Mouse (Mus musculus): ENCODE results near the gene BC028528. TPM values are rescaled to one million over a fixed set of nuclear protein-coding genes. Genes with fewer than 3 reads are reported as not detected.
"Not testable (repeated sequence)": the region's sequence is repeated elsewhere in the genome, so short reads cannot be mapped to it uniquely, and the experiment has no call there.

The BC028528 gene
- polyA plus RNA-seq, 1 experiment from 2014 or later = 38.1 TPM

DNA sequence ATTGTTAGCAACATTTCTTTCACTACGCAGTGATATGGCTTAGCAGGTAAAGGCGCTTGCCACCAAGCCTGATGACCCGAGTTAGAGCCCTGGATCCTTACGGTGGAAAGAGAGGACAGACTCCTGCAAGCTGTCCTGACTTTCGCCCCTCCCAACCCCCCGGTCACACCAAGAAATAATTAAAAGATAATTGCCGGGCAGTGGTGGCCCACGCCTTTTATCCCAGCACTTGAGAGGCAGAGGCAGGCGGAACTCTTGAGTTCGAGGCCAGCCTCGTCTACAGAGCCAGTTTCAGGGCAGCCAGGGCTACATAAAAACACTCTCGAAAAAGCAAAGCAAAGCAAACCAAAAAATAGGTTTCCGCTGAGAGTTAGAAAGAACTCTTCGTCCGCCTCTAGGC lies 20.8 kb downstream of the BC028528 start:
- 5% methylated on average over 15 of the region's 15 CpGs for WGBS
- Histone ChIP-seq H3K9ac (peak overlapping the region; percentile 93), H3K27me3 (replicated peaks) (no peaks in the 10 kb centered on the region), H3K9me3 (no peaks in the 10 kb centered on the region), H3K4me1 (peaks cover 23% of the 10 kb centered on the region), H3K4me3 (peak overlapping the region; percentile 84), H3K27ac (replicated peaks) (peak overlapping the region; percentile 92), H3K4me2 (peak overlapping the region; percentile 77), H3K36me3 (peaks cover 51% of the 10 kb centered on the region)
- no peak for ATAC-seq (ENCODE audit: extremely low read depth, insufficient number of reproducible peaks, low FRiP score, low TSS enrichment)

DNA sequence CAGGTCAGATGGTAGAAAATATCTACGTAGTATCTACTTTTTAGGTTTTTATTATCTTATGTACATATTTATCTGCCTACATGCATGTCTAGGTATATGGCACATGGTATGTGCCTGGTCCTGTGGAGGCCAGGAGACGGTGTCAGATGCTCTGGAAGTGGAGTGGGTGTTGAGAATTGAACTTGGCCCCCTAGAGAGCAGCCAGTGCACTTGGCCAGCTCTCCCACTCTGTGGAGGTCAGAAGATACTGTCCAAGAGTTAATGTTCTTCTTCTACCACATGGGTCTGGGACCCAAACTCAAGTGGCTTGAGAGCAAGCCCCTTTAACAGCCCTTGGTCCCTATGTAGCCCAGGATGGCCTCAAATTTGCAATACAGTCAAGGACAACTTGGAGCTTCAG lies 24.4 kb downstream of the BC028528 start:
- WGBS = 75% methylated on average over 2 of the region's 2 CpGs
- peaks cover 76% of the 10 kb centered on the region for H3K36me3 ChIP-seq

DNA sequence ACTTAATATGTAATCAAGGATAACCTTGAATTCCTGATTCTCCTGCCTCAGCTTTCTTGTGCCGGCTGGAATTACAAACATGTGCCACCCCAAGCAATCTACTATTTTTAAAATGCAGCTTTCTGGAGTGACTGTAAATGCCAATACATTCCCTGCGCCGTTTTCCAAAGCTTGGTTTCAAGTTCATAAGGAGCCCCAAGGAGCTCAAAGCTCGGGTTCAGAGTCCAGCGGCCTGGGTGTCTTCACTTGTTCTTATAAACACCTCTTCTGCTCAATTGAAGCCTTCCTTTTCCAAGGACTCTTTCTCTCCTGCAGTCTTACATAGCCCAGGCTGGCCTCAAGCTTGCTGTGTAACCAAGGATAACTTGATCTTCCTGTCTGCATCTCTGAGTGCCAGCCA lies 25.7 kb downstream of the BC028528 start:
- no peak for ATAC-seq (ENCODE audit: extremely low read depth, insufficient number of reproducible peaks, low FRiP score, low TSS enrichment)
- Histone ChIP-seq H3K4me3 (no peak overlapping the region), H3K9ac (no peak overlapping the region), H3K4me2 (no peak overlapping the region), H3K27me3 (replicated peaks) (no peaks in the 10 kb centered on the region), H3K27ac (replicated peaks) (no peak overlapping the region), H3K4me1 (peaks cover 13% of the 10 kb centered on the region), H3K9me3 (no peaks in the 10 kb centered on the region), H3K36me3 (peaks cover 83% of the 10 kb centered on the region)
- 86% methylated on average over 5 of the region's 5 CpGs for WGBS

More for the DNA sequence above, 24.4 kb downstream of the BC028528 start:
- H3K4me1 ChIP-seq = peaks cover 18% of the 10 kb centered on the region
- no peaks in the 10 kb centered on the region for H3K27me3 ChIP-seq (replicated peaks)
- H3K4me2 ChIP-seq = no peak overlapping the region
- no peak for ATAC-seq (ENCODE audit: extremely low read depth, insufficient number of reproducible peaks, low FRiP score, low TSS enrichment)
- no peaks in the 10 kb centered on the region for H3K9me3 ChIP-seq
- no peak overlapping the region for H3K4me3 ChIP-seq
- H3K27ac ChIP-seq (replicated peaks) = no peak overlapping the region
- no peak overlapping the region for H3K9ac ChIP-seq

DNA sequence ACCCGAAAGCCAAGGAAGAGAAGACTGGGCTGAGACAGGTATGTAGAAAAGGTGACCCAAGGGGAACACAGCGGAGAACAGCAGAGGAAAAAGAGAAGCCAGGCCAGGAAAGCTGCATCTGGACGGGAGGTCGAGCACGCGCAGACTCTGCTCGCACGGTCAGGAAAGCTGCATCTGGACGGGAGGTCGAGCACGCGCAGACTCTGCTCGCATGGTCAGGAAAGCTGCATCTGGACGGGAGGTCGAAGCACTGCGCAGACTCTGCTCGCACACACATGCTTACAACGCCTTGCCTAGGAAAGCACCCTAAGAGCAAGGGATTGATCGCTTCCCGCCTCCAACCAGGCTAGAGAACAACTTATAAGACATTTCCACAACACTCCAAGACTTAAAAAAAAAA lies 26.2 kb downstream of the BC028528 start:
- Histone ChIP-seq H3K36me3 (peaks cover 83% of the 10 kb centered on the region), H3K27me3 (replicated peaks) (no peaks in the 10 kb centered on the region), H3K4me3 (no peak overlapping the region), H3K4me1 (peaks cover 10% of the 10 kb centered on the region), H3K27ac (replicated peaks) (no peak overlapping the region), H3K4me2 (no peak overlapping the region), H3K9me3 (no peaks in the 10 kb centered on the region), H3K9ac (no peak overlapping the region)
- 90% methylated on average over 20 of the region's 20 CpGs for WGBS
- no peak for ATAC-seq (ENCODE audit: extremely low read depth, insufficient number of reproducible peaks, low FRiP score, low TSS enrichment)

DNA sequence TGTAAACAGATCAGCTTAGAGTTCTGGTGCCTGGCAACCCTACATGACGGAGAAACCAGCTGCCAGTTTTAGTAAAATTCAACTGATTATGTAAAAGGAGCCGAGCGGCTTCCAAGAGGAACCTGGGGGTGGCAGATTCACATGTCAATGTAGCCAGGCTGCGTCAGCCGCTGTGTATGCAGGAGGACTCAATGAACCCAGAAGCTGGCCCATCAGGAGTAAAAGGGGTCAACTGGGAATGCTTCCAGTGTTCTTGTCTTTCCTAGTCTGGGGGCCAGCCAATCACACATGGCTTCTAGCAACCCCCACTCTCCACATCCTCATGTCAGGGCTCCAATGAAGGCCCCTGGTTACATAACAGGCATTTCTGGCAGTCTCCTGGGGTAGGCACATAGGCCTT lies 26.8 kb downstream of the BC028528 start:
- no peaks in the 10 kb centered on the region for H3K27me3 ChIP-seq (replicated peaks)
- no peak for ATAC-seq (ENCODE audit: extremely low read depth, insufficient number of reproducible peaks, low FRiP score, low TSS enrichment)
- no peaks in the 10 kb centered on the region for H3K9me3 ChIP-seq
- H3K27ac ChIP-seq (replicated peaks) = no peak overlapping the region
- H3K9ac ChIP-seq = no peak overlapping the region
- peaks cover 80% of the 10 kb centered on the region for H3K36me3 ChIP-seq
- H3K4me1 ChIP-seq = peaks cover 4% of the 10 kb centered on the region
- H3K4me3 ChIP-seq = no peak overlapping the region
- WGBS = 80% methylated on average over 5 of the region's 5 CpGs
- no peak overlapping the region for H3K4me2 ChIP-seq

DNA sequence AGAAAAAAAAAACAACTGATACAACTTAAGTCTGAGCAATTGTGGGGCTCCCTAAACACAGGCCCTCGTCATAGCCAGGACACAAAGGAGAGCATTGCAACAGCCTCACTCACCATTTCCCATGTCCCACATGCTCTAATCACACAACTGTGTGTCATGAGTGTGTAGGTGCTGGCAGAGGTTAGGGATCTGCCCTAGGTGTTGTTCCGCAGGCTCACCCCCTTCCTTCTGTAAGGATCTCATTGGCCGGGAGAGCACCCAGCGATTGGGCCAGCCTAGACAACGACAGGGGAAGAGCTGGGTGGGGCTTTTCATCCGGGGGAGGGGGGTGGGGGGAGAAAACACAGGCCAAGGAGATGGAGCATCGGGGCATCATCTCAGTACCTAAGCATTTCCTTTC lies 28.2 kb downstream of the BC028528 start:
- ATAC-seq (ENCODE audit: extremely low read depth, insufficient number of reproducible peaks, low FRiP score, low TSS enrichment) = no peak
- H3K36me3 ChIP-seq = peaks cover 65% of the 10 kb centered on the region
- H3K4me3 ChIP-seq = no peak overlapping the region
- no peaks in the 10 kb centered on the region for H3K4me1 ChIP-seq
- WGBS = 63% methylated on average over 7 of the region's 7 CpGs
- no peak overlapping the region for H3K4me2 ChIP-seq
- no peak overlapping the region for H3K27ac ChIP-seq (replicated peaks)
- no peaks in the 10 kb centered on the region for H3K9me3 ChIP-seq
- no peak overlapping the region for H3K9ac ChIP-seq
- no peaks in the 10 kb centered on the region for H3K27me3 ChIP-seq (replicated peaks)

DNA sequence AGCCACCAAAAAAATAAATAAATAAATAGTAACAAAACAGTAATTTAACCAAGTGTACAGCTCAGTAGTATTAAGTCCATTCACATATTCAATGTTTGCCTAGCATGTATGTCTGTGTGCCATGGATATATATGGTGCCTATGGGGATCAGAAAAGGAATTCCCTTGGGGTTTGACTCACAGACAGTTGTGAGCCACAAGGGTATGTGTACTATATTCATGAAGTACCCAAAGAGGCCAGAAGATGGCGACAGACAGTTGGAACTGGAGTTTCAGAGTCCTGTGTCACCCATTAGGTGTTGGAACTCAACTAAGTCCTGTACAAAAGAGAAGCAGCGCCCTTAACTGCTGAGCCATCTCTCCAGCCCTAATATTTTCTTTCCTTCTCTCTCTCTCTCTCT lies 30.0 kb downstream of the BC028528 start:
- no peaks in the 10 kb centered on the region for H3K27me3 ChIP-seq (replicated peaks)
- H3K4me2 ChIP-seq = no peak overlapping the region
- 46% methylated on average over 2 of the region's 2 CpGs for WGBS
- peaks cover 48% of the 10 kb centered on the region for H3K36me3 ChIP-seq
- no peak overlapping the region for H3K9ac ChIP-seq
- peaks cover under 1% of the 10 kb centered on the region; the same call in 1 of the 2 replicates for H3K4me1 ChIP-seq
- no peak overlapping the region for H3K27ac ChIP-seq (replicated peaks)
- ATAC-seq (ENCODE audit: extremely low read depth, insufficient number of reproducible peaks, low FRiP score, low TSS enrichment) = no peak
- H3K9me3 ChIP-seq = no peaks in the 10 kb centered on the region
- H3K4me3 ChIP-seq = no peak overlapping the region

DNA sequence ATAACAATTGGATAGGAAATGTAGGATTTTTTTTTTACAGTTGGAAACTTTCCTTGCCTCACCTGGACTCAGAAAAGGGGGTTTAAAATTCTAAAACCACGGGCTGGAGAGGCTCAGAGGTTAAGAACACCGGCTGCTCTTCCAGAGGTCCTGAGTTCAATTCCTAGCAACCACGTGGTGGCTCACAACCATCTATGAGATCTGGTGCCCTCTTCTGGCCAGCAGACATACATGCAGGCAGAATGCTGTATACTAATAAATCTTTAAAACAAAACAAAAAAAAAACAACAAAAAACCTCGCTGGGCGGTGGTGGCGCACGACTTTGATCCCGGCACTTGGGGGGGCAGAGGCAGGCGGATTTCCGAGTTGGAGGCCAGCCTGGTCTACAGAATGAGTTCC lies 30.6 kb downstream of the BC028528 start:
- Histone ChIP-seq H3K4me3 (no peak overlapping the region), H3K27me3 (replicated peaks) (no peaks in the 10 kb centered on the region), H3K9me3 (no peaks in the 10 kb centered on the region), H3K4me1 (peaks cover 6% of the 10 kb centered on the region; the same call in 1 of the 2 replicates), H3K4me2 (no peak overlapping the region), H3K27ac (replicated peaks) (no peak overlapping the region), H3K36me3 (peaks cover 42% of the 10 kb centered on the region), H3K9ac (no peak overlapping the region)
- no peak for ATAC-seq (ENCODE audit: extremely low read depth, insufficient number of reproducible peaks, low FRiP score, low TSS enrichment)
- WGBS = 77% methylated on average over 10 of the region's 10 CpGs

DNA sequence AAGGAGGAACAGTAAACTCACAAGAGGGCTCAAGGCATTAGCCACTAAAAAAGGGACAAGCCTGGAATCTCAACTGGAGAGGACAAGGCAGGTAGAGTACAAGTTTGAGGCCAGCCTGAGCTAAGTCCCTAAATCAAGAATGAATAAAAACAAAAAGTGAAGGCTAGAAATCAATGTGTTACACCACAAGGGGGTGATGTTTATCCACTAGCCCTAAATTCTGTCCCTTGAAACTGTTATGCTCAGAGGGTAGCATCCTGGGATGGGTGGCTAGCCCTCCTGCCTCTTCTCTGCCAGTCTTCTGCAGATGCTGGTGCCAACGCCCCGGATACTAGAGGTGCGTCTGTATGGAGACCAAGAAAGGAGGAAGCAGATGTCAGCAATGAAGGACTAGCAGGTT lies 31.5 kb downstream of the BC028528 start:
- ATAC-seq (ENCODE audit: extremely low read depth, insufficient number of reproducible peaks, low FRiP score, low TSS enrichment) = no peak
- 69% methylated on average over 3 of the region's 3 CpGs for WGBS
- no peak overlapping the region for H3K27ac ChIP-seq (replicated peaks)

DNA sequence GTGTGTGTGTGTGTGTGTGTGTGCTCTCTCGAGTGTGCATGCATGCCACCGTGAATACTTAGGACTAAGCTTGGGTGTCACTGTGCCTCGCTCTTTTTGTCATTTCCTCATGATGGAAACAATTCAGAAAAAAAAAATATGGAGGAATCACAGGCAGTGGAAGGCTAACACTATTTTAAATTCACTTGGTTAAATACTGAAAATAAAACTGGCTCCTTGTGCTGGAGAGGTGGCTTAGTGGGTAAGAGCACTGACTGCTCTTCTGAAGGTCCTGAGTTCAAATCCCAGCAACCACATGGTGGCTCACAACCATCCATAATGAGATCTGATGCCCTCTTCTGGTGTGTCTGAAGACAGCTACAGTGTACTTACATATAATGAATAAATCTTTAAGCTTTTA lies 33.5 kb downstream of the BC028528 start:
- Histone ChIP-seq H3K4me1 (peaks cover 17% of the 10 kb centered on the region), H3K36me3 (peaks cover 18% of the 10 kb centered on the region)
- not testable (repeated sequence) for H3K4me2 ChIP-seq; ATAC-seq (ENCODE audit: extremely low read depth, insufficient number of reproducible peaks, low FRiP score, low TSS enrichment); H3K9ac ChIP-seq; H3K4me3 ChIP-seq; H3K27me3 ChIP-seq (replicated peaks); H3K27ac ChIP-seq (replicated peaks); H3K9me3 ChIP-seq
- 65% methylated on average over 3 of the region's 3 CpGs for WGBS

More for the DNA sequence above, 31.5 kb downstream of the BC028528 start:
- Histone ChIP-seq H3K9me3 (no peaks in the 10 kb centered on the region), H3K4me2 (no peak overlapping the region), H3K4me3 (no peak overlapping the region), H3K4me1 (peaks cover 8% of the 10 kb centered on the region; the same call in 1 of the 2 replicates), H3K27me3 (replicated peaks) (no peaks in the 10 kb centered on the region), H3K36me3 (peaks cover 33% of the 10 kb centered on the region), H3K9ac (no peak overlapping the region)

DNA sequence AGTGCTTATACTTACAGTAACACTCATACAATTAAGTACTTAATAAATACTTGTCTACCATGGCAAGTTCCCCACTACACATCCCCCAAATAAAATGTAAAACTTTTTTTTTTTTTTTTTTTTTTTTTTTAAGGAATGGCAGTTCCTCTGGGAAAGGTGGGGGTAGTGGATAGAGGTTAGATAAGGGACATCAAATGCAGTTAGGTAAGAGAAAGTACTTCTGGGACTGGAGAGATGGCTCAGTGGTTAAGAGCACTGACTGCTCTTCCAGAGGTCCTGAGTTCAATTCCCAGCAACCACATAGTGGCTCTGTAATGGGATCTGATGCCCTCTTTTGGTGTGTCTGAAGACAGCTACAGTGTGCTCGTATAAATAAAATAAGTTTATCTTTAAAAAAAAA lies 34.8 kb downstream of the BC028528 start:
- not testable (repeated sequence) for H3K27me3 ChIP-seq (replicated peaks); H3K4me2 ChIP-seq; H3K27ac ChIP-seq (replicated peaks); H3K9me3 ChIP-seq; H3K9ac ChIP-seq; ATAC-seq (ENCODE audit: extremely low read depth, insufficient number of reproducible peaks, low FRiP score, low TSS enrichment); H3K4me3 ChIP-seq
- H3K4me1 ChIP-seq = peaks cover 17% of the 10 kb centered on the region
- WGBS = 84% methylated on average over 1 of the region's 1 CpGs
- peaks cover 23% of the 10 kb centered on the region for H3K36me3 ChIP-seq

DNA sequence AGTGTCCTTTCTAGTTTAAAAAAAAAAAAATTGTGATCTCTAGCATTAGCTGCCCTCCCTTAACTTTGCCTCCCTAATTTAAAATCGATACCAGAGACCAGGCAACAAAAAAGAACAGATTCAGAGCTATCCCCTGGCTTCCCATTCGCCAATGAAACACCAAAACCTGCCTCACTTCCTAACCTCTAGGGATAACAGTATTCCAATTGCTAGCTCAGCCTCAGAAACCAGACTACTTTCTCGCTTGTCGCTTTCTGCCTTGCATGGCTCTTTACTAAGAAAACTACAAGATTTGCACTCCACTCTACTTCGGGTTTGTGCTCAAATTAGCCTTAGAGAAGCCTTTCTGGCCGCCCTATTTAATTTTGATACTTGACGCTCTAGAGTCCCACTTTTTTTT lies 35.7 kb downstream of the BC028528 start:
- Histone ChIP-seq H3K9ac (peak overlapping the region; percentile 93), H3K36me3 (peaks cover 26% of the 10 kb centered on the region), H3K27me3 (replicated peaks) (no peaks in the 10 kb centered on the region), H3K27ac (replicated peaks) (peak overlapping the region; percentile 82), H3K9me3 (no peaks in the 10 kb centered on the region), H3K4me1 (peaks cover 21% of the 10 kb centered on the region), H3K4me2 (peak overlapping the region; percentile 78), H3K4me3 (peak overlapping the region; percentile 80)
- 22% methylated on average over 7 of the region's 7 CpGs for WGBS
- ATAC-seq (ENCODE audit: extremely low read depth, insufficient number of reproducible peaks, low FRiP score, low TSS enrichment) = no peak

Measured in heart, embryonic 13.5 days (tissue).